Mouse (Mus musculus) central nervous system, embryonic 18 days (tissue): ENCODE results near the gene Slc9a9. TPM values are rescaled to one million over a fixed set of nuclear protein-coding genes. Genes with fewer than 3 reads are reported as not detected.

Source experiments
- polyA plus RNA-seq: library from polyadenylated mRNA; depleted of rRNA; stranded (reverse); fragments of >200 nt; gene quantifications from 2 replicates; pipeline ENCODE4 v1.2.3, GENCODE M21; 2012; rRNA removed

Gene Slc9a9
- polyA plus RNA-seq = 5.0 and 6.0 TPM in 2 replicates

DNA sequence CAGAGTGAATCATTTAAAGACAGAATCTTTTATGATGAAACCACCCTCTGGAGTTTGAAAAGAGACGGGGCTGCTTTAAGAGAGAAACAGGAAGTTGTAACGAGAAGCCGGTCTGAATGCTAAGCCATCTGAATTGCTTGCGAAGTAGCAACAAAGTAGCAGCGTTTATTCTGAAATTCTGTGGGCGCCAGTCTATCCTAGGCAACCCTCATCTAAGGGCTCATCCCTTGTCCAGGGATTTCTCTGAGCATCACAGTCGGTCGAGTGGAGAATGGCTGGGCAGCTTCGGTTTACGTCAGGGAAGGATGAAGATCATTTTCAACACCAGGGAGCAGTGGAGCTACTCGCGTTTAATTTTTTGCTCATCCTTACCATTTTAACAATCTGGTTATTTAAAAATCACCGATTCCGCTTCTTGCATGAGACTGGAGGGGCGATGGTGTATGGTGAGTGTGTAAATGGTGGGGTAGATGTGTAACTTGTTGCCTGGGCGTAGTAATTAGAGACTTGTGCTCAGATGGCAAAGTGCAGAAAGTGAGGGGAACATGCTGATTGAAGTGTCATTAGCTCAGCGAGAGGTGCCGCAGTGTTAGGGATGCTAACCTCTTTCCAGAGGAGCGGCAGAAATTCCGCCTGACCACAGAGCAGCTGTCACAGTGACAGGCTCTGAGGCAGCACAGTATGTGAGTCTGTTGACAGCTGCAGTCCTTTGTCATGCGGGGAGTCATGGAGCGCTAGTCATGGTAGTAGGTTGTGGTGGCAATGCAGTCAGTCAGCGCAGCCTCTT lies at the start of gene Slc9a9:
Gene Slc9a9 (plus strand): TSS at position 119 of the 787 bp plus-strand sequence.

Other genes with a start within 250 kb of the Slc9a9 start
- gene 1190002N15Rik, start 131.8 kb upstream of the Slc9a9 start, polyA plus RNA-seq = 18.0 and 19.9 TPM in 2 replicates